Mouse (Mus musculus) CD4-positive, CD25-positive, alpha-beta regulatory T cell, adult 2 months (primary cell): Measurements from ENCODE around the gene Lrp2bp.

Experiments used
- DNase-seq: peaks from one replicate; pipeline ENCODE4 v3.0.0-alpha.2; 2012; ENCODE audit warnings: low read depth, low spot score

Gene Lrp2bp

DNA sequence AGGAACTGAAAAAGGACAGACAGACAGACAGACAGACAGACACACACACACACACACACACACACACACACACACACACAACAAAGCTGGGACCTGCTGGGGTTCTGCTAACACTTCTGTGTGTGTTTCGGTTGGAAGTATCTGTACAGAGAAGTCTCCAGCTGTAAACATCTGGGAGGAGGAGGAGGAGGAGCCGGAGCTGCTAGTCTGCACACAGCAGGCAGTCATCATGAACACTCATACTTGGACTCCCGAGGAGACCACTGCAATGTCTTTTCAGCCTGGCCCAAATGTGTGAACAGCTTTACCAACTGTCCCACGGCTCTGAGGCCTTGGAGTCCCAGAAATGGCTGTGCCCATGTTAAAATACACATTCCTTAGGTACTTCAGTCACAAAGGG is 25.3 kb downstream of the Lrp2bp start:
- DNase-seq = no peak

DNA sequence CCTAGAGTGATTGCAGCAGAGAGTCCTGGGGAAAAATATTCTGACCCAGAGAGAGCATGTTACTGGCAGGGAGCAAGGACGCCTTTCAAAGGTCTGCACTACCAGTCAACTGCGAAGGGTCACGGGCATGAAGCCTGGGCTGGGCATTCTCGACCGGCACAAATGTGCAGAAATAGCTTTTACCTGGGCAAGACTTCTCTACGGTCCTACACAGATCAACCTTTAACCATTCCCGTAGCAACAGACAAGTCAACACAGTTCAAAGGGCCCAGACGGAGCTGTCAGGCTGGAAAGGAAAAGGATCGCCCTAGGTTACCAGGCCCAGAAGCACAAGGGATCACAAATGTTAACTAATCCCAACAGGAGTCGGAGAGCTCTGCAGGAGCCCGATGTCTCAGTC is 37.1 kb downstream of the Lrp2bp start:
- no peak for DNase-seq

DNA sequence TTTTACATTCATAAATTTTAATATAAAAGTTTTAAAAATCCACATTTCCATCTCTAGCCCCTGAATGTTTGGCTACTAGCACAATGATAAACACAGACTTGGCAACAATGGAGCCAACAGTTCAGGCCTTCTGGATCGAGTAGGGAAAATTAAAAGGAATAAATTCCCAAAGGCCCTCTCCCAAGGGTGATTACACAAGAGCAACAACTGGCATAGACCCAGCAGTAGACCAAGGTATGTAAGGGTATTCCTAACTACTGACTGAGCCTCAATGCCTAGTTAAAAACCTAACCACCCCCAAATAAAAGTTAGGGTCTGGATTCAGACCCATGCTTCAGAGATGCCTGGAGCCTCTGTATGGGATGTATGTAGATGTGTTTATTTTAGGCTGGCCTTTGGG is 40.6 kb downstream of the Lrp2bp start:
- no peak for DNase-seq

DNA sequence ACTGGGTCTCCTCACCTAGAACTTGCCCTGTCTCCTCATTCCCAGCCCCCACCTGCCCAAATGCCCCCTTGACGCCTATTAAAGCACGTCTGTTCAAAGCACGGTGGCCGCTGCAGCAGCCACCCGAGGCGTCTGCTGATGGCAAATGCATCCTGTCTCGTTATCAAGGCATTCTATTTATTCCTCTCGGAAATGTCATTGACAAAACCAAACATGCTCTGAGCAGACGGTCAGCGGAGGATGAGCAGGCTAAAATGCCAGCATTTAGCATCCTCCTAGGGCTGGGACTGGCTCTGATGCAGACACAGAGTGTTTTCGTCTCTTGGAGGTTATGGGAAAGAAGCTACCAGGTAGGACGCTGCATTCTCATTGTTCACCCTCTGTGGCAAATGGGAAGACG is 41.2 kb downstream of the Lrp2bp start:
- no peak for DNase-seq

DNA sequence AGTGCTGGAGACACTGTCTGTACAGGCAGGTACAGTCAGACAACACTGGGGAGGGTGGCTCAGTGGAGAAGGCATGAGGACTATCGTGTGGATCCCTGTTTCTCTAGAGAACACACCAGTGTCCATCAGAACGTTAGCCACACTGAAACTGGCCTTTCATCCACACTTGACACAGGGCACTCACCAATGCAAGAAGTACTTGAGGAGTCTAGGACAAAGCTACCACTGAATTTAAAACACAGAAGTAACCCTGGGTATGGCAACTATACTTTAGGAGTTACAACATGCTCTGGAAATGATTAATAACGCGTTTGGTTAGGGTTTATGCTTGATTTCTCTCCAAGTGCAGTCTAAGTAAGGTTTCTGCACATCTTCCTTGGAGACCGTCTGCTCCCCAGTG is 73.7 kb downstream of the Lrp2bp start:
- DNase-seq = no peak

DNA sequence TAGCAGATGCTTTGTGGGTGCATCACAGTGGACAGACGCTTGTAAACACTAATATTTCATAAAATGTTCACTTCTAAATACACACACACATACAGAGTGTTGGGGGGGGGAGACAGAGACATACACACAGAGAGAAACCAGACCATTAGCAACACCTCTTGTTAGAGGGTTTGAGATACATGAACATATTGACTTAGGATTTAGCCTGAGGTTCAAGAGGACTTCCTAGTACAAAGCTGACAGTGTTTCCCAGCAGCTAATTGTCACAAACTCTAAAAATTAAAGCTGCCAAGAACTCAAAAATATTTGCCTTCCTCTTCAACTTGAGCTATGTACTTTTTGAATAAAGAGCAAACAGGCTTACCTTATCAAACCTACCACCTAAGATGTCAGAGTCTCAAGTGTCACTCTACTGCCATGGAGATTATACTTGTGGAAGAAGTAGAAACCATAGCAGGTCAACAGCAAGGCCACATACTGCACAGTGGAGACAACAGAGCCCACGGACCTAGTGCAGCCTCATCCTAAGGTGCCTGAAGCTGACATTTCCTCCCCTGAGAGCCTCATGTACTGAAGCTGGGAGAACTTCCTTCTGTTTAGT is 74.5 kb downstream of the Lrp2bp start:
- DNase-seq = no peak

DNA sequence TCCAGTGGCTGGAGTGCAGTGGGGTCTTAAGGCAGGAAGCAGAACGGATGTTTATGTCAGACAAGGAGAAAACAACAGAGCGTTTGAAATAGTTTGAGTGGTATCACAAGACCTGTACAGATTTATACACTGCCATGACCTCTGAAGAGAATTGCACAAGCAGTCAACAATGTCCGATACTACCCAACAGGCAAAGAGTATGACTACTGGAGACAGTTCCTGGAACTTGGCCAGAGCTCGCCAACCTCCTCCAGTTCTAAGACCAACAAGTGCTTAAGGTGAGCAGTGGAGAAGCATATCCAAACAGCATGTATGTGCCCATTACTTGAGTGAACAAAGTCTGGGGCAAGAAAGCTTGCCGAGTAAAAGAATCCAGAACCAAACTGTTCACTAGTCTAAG is 76.1 kb downstream of the Lrp2bp start:
- DNase-seq = no peak

DNA sequence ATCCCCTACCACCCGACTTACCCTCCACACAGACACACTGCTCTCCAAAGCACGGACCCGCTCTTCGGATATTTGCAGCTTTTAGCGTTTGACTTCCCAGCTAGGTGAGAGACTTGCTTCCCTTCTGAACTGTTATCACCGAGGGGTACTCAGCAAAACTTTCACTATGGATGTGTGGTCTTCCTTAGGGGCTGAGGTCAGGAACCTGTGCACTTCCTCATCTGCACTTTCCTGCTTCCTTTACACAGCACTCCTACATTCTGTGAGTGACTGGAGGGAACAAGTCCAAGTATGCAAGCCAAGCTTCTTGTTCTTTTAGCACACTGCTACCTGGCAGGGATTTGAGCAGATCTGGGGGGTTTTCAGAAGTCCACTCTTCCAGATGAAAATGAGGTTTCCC is 79.8 kb downstream of the Lrp2bp start:
- DNase-seq = no peak
